Mouse (Mus musculus): ENCODE data around the gene Fbxo39. TPM values are rescaled to one million over a fixed set of nuclear protein-coding genes. Genes with fewer than 3 reads are reported as not detected.

Gene Fbxo39
- polyA plus RNA-seq, 1 experiment from 2014 or later: not detected

DNA sequence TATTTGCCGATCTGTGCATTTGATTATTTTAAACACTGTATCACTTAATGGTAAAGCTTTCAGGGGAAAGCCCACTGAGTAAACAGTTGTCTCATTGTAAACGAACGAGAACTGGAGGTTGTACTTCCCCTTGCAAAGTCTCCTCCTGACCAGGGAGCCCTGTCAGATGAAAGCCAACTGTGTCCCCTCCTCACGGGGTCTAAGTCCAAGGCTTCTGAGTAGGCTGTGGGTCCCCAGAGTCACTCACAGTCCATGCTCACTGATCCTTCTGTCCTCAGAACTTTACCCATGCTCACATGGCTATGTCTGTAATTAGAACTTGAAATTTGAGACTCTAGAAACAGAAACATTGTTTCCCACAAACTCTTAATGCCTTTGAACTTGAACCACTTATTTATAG lies 35.4 kb downstream of the Fbxo39 start:
- Histone ChIP-seq H3K27me3 (no peaks in the 10 kb centered on the region), H3K4me2 (no peak overlapping the region), H3K9ac (no peak overlapping the region), H3K4me3 (no peak overlapping the region), H3K4me1 (no peaks in the 10 kb centered on the region), H3K27ac (no peak overlapping the region), H3K9me3 (replicated peaks) (no peaks in the 10 kb centered on the region), H3K36me3 (ENCODE audit: poor library complexity, severe bottlenecking) (no peaks in the 10 kb centered on the region)
- 76% methylated on average over 4 of the region's 4 CpGs for WGBS
- ATAC-seq: no peak

DNA sequence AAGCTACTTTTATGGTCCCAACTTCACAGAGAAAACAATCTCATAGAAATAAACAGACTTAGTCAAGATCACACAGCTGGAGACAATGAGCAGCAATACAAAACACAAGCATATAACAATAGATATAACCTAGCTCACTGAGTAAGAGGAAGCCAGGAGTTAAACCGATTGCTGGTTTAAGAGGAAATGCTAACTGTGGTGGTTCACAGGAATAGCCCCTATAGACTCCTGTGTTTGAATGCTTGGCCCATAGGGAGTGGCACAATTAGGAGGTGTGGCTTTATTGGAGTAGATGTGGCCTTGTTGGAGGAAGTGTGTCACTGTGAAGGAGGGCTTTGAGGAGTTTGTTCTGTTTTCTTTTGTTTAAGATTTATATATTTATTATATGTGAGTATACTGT lies 38.0 kb downstream of the Fbxo39 start:
- Histone ChIP-seq H3K27me3 (no peaks in the 10 kb centered on the region), H3K9me3 (replicated peaks) (no peaks in the 10 kb centered on the region), H3K4me3 (no peak overlapping the region), H3K4me2 (no peak overlapping the region), H3K27ac (no peak overlapping the region), H3K9ac (no peak overlapping the region), H3K36me3 (ENCODE audit: poor library complexity, severe bottlenecking) (no peaks in the 10 kb centered on the region), H3K4me1 (peaks cover 5% of the 10 kb centered on the region; the same call in 1 of the 2 replicates)
- ATAC-seq: no peak
- 81% methylated on average over 1 of the region's 1 CpGs for WGBS

DNA sequence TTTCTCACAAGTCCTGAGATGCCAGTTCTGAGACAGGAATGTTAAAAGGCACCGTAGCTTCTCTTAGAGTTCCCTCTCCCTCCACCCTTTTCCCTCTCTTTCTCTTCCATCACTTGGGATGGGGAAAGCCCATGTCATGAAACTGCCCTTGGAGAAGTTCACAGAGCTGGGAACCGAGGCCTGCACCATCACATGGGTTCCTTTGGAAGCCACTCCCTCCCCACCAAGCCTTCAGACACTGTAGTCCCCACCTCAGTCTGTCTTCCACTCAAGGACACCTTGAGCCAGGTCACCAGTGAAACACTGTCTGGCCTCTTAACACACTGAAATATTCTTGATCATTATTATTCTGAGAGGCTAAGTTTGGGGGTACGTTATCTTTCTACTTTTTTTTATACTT lies 38.9 kb downstream of the Fbxo39 start:
- Histone ChIP-seq H3K27me3 (no peaks in the 10 kb centered on the region), H3K27ac (no peak overlapping the region), H3K4me2 (no peak overlapping the region), H3K36me3 (ENCODE audit: poor library complexity, severe bottlenecking) (no peaks in the 10 kb centered on the region), H3K4me3 (no peak overlapping the region), H3K4me1 (peaks cover 5% of the 10 kb centered on the region; the same call in 1 of the 2 replicates), H3K9ac (no peak overlapping the region), H3K9me3 (replicated peaks) (no peaks in the 10 kb centered on the region)
- no peak for ATAC-seq
- 79% methylated on average over 3 of the region's 3 CpGs for WGBS

DNA sequence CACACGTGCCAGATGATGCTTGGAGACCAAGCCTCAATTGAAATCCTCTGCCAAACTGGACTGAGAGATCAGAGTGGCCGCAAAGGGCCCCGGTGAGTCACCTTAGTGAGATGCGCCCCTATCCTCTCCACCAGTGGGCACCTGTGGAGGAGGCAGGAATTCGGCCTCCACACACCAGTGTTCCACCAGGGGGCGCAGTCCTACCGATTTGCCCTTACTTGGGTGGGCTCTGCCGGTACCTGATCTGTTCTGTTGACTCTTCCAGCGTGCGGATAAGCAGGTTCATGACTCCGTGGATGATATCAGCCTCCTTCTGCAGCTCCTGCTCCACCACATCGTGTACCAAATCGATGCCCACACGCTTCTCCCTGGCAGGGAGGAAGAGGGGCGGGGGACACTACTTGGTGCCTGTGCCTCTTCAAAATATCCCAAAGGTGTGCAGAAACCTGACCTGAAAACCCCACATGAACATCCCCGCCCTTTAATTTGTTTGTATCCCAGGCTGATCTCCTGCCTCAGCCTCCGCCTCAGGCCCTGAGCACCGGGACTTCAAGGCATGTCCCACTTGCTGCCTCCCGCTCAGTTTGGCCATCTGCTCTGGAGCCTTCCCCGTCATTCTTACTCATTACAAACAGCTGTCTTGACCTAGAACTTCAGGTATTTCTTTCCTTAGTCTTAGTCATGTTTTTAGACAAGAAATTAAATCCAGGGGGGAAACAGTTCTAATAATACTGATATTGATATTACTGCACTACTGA lies 40.9 kb downstream of the Fbxo39 start:
- 23% methylated on average over 20 of the region's 20 CpGs for WGBS
- 0 out of 2 replicates have a peak, but pooled peaks have one; percentile 43 for ATAC-seq

DNA sequence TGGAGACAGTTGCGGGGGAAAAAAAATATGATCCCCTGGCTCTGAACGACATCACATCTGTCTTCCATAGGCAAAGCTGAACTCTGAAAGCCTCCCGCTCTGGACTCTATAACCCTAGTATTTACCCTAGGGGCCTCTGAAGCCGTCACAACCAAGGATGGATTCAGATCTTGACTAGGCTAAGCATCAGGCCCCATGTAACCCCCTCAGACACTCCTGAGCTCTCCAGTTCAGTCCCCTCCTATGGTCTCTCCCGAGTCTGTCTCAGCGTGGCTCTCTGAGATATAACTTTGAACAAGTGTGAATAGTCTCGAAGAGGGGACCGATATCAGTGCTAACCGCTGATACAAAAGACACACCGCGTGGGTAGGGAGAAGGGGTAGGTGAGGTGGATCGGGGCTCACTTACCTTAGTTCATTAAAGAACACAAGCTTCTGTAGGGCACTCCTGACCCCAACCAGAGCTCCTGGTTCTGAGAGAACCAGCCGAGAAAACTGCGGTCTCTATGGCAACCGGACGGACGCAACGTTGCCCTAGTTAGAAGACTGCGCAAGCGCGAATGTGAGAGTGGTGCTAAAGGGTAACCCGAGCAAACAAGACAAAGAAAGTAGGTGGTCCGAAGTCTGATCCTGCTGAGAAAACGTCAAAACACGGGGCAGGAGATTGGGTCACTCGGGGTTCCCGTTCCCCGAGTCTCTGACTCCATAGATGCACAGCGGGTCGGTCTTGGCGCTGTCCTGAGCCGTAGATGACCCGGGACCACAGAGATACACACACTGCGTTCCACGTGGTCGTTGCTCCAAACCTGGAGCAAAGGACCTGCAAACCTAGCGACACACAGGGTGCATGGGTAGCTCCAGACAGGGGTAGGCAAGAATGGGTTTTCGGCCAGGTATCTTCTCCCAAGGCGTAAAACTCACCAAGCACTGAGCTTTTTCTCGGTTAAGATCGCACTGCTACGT lies 47.4 kb downstream of the Fbxo39 start:
- H3K36me3 ChIP-seq (ENCODE audit: poor library complexity, severe bottlenecking): no peaks in the 10 kb centered on the region
- H3K27me3 ChIP-seq: no peaks in the 10 kb centered on the region
- H3K9ac ChIP-seq: peak overlapping the region; percentile 63
- H3K27ac ChIP-seq: no peak overlapping the region; the same call in 1 of the 2 replicates
- peak overlapping the region; percentile 83 for H3K4me2 ChIP-seq
- ATAC-seq: peak; percentile 93
- H3K9me3 ChIP-seq (replicated peaks): no peaks in the 10 kb centered on the region
- H3K4me1 ChIP-seq: peaks cover 11% of the 10 kb centered on the region
- peak overlapping the region; percentile 47 for H3K4me3 ChIP-seq
- 8% methylated on average over 42 of the region's 42 CpGs for WGBS

More for the DNA sequence above, 40.9 kb downstream of the Fbxo39 start:
- Histone ChIP-seq H3K36me3 (ENCODE audit: poor library complexity, severe bottlenecking) (no peaks in the 10 kb centered on the region), H3K27me3 (no peaks in the 10 kb centered on the region), H3K4me3 (no peak overlapping the region), H3K9me3 (replicated peaks) (no peaks in the 10 kb centered on the region), H3K4me2 (peak overlapping the region; percentile 48), H3K4me1 (peaks cover 5% of the 10 kb centered on the region; the same call in 1 of the 2 replicates), H3K27ac (no peak overlapping the region), H3K9ac (no peak overlapping the region)

DNA sequence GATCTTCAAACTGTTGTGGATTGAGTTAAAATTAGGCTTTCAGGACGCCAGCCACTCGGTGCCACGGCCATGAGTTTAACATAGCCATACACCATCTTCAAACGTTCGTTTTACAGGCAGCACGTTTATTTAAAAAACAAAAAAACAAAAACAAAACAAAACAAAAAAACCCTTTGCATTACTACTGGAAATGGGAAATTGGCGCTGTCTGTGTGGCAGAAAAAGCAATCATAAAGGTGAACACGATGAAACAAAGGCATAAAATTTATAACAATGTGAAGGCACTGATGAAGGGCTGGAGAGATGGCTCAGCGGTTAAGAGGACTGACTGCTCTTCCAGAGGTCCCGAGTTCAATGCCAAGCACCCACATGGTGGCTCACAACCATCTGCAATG lies 48.1 kb downstream of the Fbxo39 start, which contains the start of gene Tekt1:
Gene Tekt1, minus strand, starts transcription at position 96 of the 395 bp plus-strand sequence.
- WGBS: 31% methylated on average over 10 of the region's 10 CpGs
- no peak within 1 kb of the TSS; the same call in 1 of the 2 replicates for H3K27ac ChIP-seq
- peaks cover 11% of the 10 kb centered on the region for H3K4me1 ChIP-seq
- no peaks in the 10 kb centered on the region for H3K9me3 ChIP-seq (replicated peaks)
- peak within 1 kb of the TSS; percentile 63 for H3K9ac ChIP-seq
- H3K27me3 ChIP-seq: no peaks in the 10 kb centered on the region
- peak within 1 kb of the TSS; percentile 83 for H3K4me2 ChIP-seq
- H3K36me3 ChIP-seq (ENCODE audit: poor library complexity, severe bottlenecking): no peaks in the 10 kb centered on the region
- ATAC-seq: no peak
- H3K4me3 ChIP-seq: peak within 1 kb of the TSS; percentile 47

DNA sequence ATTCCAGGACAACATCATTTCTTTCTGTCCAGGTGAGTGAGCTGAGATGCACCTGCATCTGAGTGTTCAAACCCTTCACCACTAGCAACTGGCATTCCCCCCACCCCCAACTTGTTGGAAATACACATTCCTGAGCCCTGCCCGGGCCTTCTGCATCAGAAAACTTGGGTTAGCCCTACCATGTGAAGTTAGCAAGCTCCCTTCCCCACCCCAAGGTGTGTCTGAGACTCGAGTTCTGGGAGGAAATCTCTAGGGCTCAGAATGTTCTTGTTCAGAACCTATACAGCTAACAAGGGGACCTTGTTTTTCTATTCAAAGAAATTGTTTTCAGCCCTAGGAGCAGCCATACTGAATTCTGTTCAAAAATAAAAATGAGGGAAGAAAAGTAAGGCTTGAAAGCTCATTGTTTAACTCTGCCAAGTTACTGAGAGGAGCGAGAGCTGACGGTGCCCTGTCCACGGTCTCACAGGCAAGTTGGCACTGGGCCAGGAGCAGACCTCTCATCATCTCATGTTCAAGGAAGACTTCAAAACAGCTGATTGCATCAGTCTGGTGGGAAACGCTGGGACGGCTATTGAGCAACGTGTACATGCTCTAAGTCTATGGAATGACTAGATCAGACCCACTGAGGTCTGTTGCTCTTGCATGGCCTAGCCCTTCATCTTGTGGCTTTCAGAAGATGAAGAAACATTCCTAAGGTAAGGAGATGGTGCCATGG lies 49.4 kb downstream of the Fbxo39 start:
- Histone ChIP-seq H3K4me3 (no peak overlapping the region), H3K27me3 (no peaks in the 10 kb centered on the region), H3K9me3 (replicated peaks) (no peaks in the 10 kb centered on the region), H3K4me2 (no peak overlapping the region), H3K9ac (no peak overlapping the region), H3K27ac (no peak overlapping the region), H3K4me1 (peaks cover 15% of the 10 kb centered on the region), H3K36me3 (ENCODE audit: poor library complexity, severe bottlenecking) (no peaks in the 10 kb centered on the region)
- WGBS: 76% methylated on average over 8 of the region's 8 CpGs
- ATAC-seq: no peak

DNA sequence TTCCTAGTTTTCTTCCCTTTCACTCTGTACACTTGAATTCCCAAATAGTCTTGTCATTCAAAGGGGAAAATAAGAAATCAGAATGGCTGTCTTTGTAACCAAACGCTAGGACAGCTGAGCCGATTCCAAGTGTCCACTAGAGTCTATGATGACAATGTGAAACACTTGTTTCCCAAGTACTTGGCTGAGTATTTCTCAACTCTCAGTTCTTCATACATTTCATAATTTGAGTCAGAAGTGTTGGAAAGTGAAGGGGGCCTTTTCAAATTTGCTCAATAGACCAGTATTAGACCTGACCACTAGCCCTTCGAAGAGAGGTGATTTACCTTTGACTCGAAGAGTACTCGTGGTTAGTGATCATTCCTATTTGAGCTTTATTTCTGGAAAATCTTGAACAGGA lies 50.3 kb downstream of the Fbxo39 start:
- ATAC-seq: no peak
- no peaks in the 10 kb centered on the region for H3K36me3 ChIP-seq (ENCODE audit: poor library complexity, severe bottlenecking)
- peaks cover 15% of the 10 kb centered on the region for H3K4me1 ChIP-seq
- no peak overlapping the region for H3K4me3 ChIP-seq
- H3K9ac ChIP-seq: no peak overlapping the region
- WGBS: 93% methylated on average over 5 of the region's 5 CpGs
- no peak overlapping the region for H3K4me2 ChIP-seq
- H3K27ac ChIP-seq: no peak overlapping the region
- H3K9me3 ChIP-seq (replicated peaks): no peaks in the 10 kb centered on the region
- no peaks in the 10 kb centered on the region for H3K27me3 ChIP-seq

DNA sequence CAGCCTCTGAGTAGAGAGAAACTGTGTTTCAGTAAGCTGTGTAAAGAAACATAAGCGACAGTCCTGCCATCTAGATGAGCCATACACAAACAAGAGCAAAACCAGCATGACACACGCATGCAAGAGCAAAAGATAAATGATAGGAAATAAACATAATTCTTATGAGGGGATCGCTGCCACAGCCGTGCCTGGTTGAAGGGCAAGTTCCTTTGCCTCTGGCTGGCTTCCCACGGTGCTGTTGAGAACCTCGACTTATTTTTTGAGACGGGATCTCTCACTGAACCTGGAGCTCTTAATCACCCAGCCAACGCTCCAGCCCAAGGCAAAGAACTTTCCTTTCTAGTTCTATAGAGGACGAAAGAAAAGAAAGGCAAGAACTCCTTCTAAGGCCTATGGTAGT lies 51.9 kb downstream of the Fbxo39 start:
- Histone ChIP-seq H3K4me2 (no peak overlapping the region), H3K4me1 (peaks cover 14% of the 10 kb centered on the region), H3K9me3 (replicated peaks) (no peaks in the 10 kb centered on the region), H3K27me3 (no peaks in the 10 kb centered on the region), H3K4me3 (no peak overlapping the region), H3K36me3 (ENCODE audit: poor library complexity, severe bottlenecking) (no peaks in the 10 kb centered on the region), H3K9ac (no peak overlapping the region), H3K27ac (no peak overlapping the region)
- WGBS: 89% methylated on average over 9 of the region's 9 CpGs
- no peak for ATAC-seq

DNA sequence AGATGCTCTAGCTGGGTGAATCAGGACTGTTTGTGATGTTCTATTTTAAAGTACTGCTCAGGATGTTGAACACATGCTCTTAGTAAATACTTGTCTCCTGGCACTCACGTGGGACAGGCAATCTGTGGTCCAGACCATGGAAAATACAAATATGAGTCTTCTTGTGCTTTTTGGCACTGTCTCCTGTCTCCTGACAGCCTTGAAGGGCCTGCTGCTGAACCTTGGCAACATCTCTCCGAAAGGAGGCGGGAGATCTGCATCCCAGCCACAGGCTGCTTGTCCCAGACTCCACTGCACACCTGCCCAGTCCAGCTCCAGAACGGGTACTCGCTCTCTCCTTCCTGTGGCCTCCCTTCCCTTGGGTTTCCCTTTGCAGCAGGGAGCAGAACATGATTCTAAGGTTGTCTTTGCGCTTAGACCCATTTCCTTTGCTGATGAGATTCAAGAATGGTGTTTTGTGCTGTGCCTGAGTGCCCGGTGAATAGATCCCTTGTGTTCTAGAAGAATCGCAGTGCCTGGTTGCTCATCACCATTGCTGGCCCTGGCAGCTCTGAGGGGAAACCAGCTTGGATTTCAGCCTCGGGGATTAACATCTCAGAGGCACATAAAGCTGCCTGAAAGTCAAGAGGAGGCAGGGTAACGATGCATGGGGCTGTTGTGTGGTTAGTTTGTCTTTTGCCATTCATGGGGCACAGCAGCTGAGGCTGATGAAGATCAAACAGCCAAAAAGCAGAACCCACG lies 53.9 kb downstream of the Fbxo39 start:
- WGBS: 53% methylated on average over 11 of the region's 11 CpGs
- Histone ChIP-seq H3K36me3 (ENCODE audit: poor library complexity, severe bottlenecking) (no peaks in the 10 kb centered on the region), H3K27me3 (no peaks in the 10 kb centered on the region)

More for the DNA sequence above, 53.9 kb downstream of the Fbxo39 start:
- H3K4me3 ChIP-seq: no peak overlapping the region
- H3K9me3 ChIP-seq (replicated peaks): no peaks in the 10 kb centered on the region
- H3K9ac ChIP-seq: no peak overlapping the region
- H3K4me2 ChIP-seq: no peak overlapping the region
- 0 out of 2 replicates have a peak, but pooled peaks cover 5% of the 10 kb centered on the region for H3K4me1 ChIP-seq
- H3K27ac ChIP-seq: no peak overlapping the region
- ATAC-seq: no peak
